ENCODE assay signal across 20 mouse cellular contexts in the genomic region with DNA sequence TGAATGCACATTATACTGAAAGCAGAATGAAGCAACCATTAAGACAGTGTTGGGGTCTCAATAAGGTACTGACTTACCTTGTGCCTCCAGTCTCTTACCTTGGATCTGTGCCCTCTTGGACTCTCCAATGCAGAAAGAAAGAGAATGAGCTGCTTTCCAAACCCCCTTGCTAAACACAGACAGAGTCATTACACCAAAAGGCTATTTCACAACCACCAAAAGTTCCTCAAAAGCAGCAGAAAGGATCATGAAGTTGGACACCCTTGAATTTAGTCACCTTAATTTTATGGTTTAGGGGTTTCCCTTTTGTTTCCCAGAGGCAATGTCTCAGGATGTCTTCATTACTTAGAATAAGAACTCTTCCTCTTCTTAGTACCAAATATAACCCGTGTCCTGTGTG. TPM values are rescaled to one million over a fixed set of nuclear protein-coding genes. Genes with fewer than 3 reads are reported as not detected.
"Had no signal": no experiment of that assay in that cellular context is flagged by ENCODE, and none has a peak within 500 bp of the region (broad histone marks: within the 10 kb centered on the region; RNA-seq: fewer than 3 reads in every experiment).

No protein-coding gene starts in this region.

- ATAC-seq: liver, postnatal 0 days; lung, postnatal 0 days had no signal

- H3K4me2 ChIP-seq: liver, embryonic 15.5 days; lung, embryonic 15.5 days; midbrain, embryonic 12.5 days; neural tube, embryonic 12.5 days; stomach, embryonic 15.5 days had no signal

- H3K27me3 ChIP-seq: lung, embryonic 15.5 days; megakaryocyte, embryonic 14.5 days; midbrain, embryonic 12.5 days; neural tube, embryonic 12.5 days; stomach, embryonic 15.5 days had no signal

- H3K9me3 ChIP-seq: liver, embryonic 15.5 days; lung, embryonic 15.5 days; megakaryocyte, embryonic 14.5 days; midbrain, embryonic 12.5 days; neural tube, embryonic 12.5 days; stomach, embryonic 15.5 days had no signal

- DNase-seq: liver, postnatal 0 days; lung, adult 2 months; lung, postnatal 14 days; lung, postnatal 36 days; midbrain, embryonic 14.5 days; right cerebral cortex, postnatal 14 days; thymus, adult 2 months; thymus, postnatal 25 days; thymus, postnatal 4 days had no signal

- H3K4me1 ChIP-seq: liver, embryonic 15.5 days; lung, embryonic 15.5 days; megakaryocyte, embryonic 14.5 days had no signal

- H3K36me3 ChIP-seq: liver, embryonic 15.5 days; lung, embryonic 15.5 days; midbrain, embryonic 12.5 days; neural tube, embryonic 12.5 days; stomach, embryonic 15.5 days had no signal

- H3K4me3 ChIP-seq: liver, embryonic 15.5 days; lung, embryonic 15.5 days; megakaryocyte, embryonic 14.5 days; midbrain, embryonic 12.5 days; neural tube, embryonic 12.5 days; stomach, embryonic 15.5 days had no signal

- H3K27ac ChIP-seq: liver, embryonic 15.5 days; lung, embryonic 15.5 days; macrophage; midbrain, embryonic 12.5 days; neural tube, embryonic 12.5 days; stomach, embryonic 15.5 days; stomach, postnatal 0 days had no signal

- H3K9ac ChIP-seq: liver, embryonic 15.5 days; liver, postnatal 0 days; lung, embryonic 15.5 days; midbrain, embryonic 12.5 days; neural tube, embryonic 12.5 days; stomach, embryonic 15.5 days had no signal

RNA-seq across cellular contexts. Expression of a gene that starts 52.1 kb away (rescaled TPM):
- total RNA-seq: monocyte, adult 5-6 weeks; neutrophil, adult 5-6 weeks had no signal
